Mouse (Mus musculus): ENCODE data around the gene Kat6b. TPM values are rescaled to one million over a fixed set of nuclear protein-coding genes. Genes with fewer than 3 reads are reported as not detected.
"Not testable (repeated sequence)": the region's sequence is repeated elsewhere in the genome, so short reads cannot be mapped to it uniquely, and the experiment has no call there.

Kat6b gene
- polyA plus RNA-seq, 1 experiment from 2014 or later: 33.7 TPM

GRCm38 (mm10) chr14:21474593-21475132 lies 6.6 kb upstream of the Kat6b start:
- ATAC-seq (ENCODE audit: low read depth); H3K4me1 ChIP-seq (ENCODE audit: control insufficient read depth, insufficient read depth, low read length); H3K27me3 ChIP-seq (ENCODE audit: control insufficient read depth, insufficient read depth, low read length); H3K27ac ChIP-seq (ENCODE audit: low read depth, low read length); H3K4me2 ChIP-seq (ENCODE audit: low read depth, low read length); H3K4me3 ChIP-seq (ENCODE audit: low read depth, low read length); H3K9ac ChIP-seq (replicated peaks; ENCODE audit: low read depth, low read length); H3K36me3 ChIP-seq (ENCODE audit: control insufficient read depth, insufficient read depth, low read length); H3K9me3 ChIP-seq (ENCODE audit: control insufficient read depth, low read length): not testable (repeated sequence)
- 91% methylated on average over 4 of the region's 4 CpGs for WGBS

- no peaks in the 10 kb centered on the region for H3K27me3 ChIP-seq (ENCODE audit: control insufficient read depth, insufficient read depth, low read length)
- 88% methylated on average over 2 of the region's 2 CpGs for WGBS
- H3K9ac ChIP-seq (replicated peaks; ENCODE audit: low read depth, low read length): no peak overlapping the region
- no peaks in the 10 kb centered on the region for H3K9me3 ChIP-seq (ENCODE audit: control insufficient read depth, low read length)
- H3K4me2 ChIP-seq (ENCODE audit: low read depth, low read length): no peak overlapping the region
- H3K27ac ChIP-seq (ENCODE audit: low read depth, low read length): no peak overlapping the region
- no peak overlapping the region for H3K4me3 ChIP-seq (ENCODE audit: low read depth, low read length)
- no peaks in the 10 kb centered on the region for H3K36me3 ChIP-seq (ENCODE audit: control insufficient read depth, insufficient read depth, low read length)
- no peak for ATAC-seq (ENCODE audit: low read depth)
- H3K4me1 ChIP-seq (ENCODE audit: control insufficient read depth, insufficient read depth, low read length): no peaks in the 10 kb centered on the region
Observed at GRCm38 (mm10) chr14:21477181-21477580, 4.1 kb upstream of the Kat6b start.

DNA sequence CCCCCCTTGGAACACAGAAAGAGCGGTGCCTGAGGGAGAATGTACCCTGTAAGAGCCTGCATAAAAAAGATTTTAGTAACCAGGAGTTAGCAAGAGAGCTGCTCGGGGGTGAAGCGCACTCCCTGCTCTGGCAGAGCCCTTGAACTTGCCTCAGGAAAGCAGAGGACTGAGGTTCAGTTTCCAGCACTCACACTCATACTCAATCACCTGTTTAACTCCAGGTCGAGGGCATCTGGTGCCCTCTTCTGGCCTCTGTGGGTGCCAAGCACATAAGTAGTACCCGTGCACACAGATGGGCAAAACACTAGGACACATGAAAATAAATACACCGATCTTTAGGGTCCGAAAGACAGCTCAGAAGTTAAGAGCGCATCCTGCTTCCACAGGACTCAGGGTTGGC lies 1.7 kb upstream of the Kat6b start:
- H3K36me3 ChIP-seq (ENCODE audit: control insufficient read depth, insufficient read depth, low read length): no peaks in the 10 kb centered on the region
- ATAC-seq (ENCODE audit: low read depth): no peak
- H3K27me3 ChIP-seq (ENCODE audit: control insufficient read depth, insufficient read depth, low read length): no peaks in the 10 kb centered on the region
- no peak overlapping the region for H3K27ac ChIP-seq (ENCODE audit: low read depth, low read length)
- H3K9me3 ChIP-seq (ENCODE audit: control insufficient read depth, low read length): no peaks in the 10 kb centered on the region
- H3K9ac ChIP-seq (replicated peaks; ENCODE audit: low read depth, low read length): no peak overlapping the region
- 98% methylated on average over 8 of the region's 8 CpGs for WGBS
- H3K4me1 ChIP-seq (ENCODE audit: control insufficient read depth, insufficient read depth, low read length): no peaks in the 10 kb centered on the region
- H3K4me2 ChIP-seq (ENCODE audit: low read depth, low read length): no peak overlapping the region
- no peak overlapping the region for H3K4me3 ChIP-seq (ENCODE audit: low read depth, low read length)

- Histone ChIP-seq H3K4me1 (ENCODE audit: control insufficient read depth, insufficient read depth, low read length) (no peaks in the 10 kb centered on the region), H3K4me2 (ENCODE audit: low read depth, low read length) (no peak overlapping the region), H3K9me3 (ENCODE audit: control insufficient read depth, low read length) (no peaks in the 10 kb centered on the region), H3K36me3 (ENCODE audit: control insufficient read depth, insufficient read depth, low read length) (no peaks in the 10 kb centered on the region), H3K9ac (replicated peaks; ENCODE audit: low read depth, low read length) (no peak overlapping the region), H3K27ac (ENCODE audit: low read depth, low read length) (no peak overlapping the region), H3K27me3 (ENCODE audit: control insufficient read depth, insufficient read depth, low read length) (no peaks in the 10 kb centered on the region), H3K4me3 (ENCODE audit: low read depth, low read length) (no peak overlapping the region)
- ATAC-seq (ENCODE audit: low read depth): no peak
- WGBS: 88% methylated on average over 5 of the region's 5 CpGs
Observed at GRCm38 (mm10) chr14:21480191-21480590, 1.0 kb upstream of the Kat6b start.

DNA sequence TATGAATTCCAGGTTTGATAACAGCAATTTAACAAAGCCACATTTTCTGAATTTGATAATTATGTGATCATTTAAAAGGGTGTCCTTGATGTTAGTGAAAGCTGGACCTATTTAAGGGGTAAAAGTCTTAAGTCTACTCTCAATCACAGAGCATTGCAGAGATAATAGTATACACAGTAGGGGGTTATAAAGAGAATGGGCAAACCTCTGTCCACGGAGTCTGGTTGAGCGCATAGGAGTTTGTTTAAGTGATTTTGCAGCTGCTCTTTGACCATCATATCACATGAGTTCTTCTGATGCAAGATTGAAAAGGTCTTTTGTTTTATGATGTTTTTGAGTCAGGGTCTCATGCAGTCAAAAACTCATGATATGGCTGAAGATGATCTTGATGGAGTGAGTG lies 3.0 kb downstream of the Kat6b start:
- no peaks in the 10 kb centered on the region for H3K36me3 ChIP-seq (ENCODE audit: control insufficient read depth, insufficient read depth, low read length)
- no peaks in the 10 kb centered on the region for H3K4me1 ChIP-seq (ENCODE audit: control insufficient read depth, insufficient read depth, low read length)
- H3K4me2 ChIP-seq (ENCODE audit: low read depth, low read length): no peak overlapping the region
- H3K4me3 ChIP-seq (ENCODE audit: low read depth, low read length): no peak overlapping the region
- no peak for ATAC-seq (ENCODE audit: low read depth)
- no peak overlapping the region for H3K27ac ChIP-seq (ENCODE audit: low read depth, low read length)
- H3K27me3 ChIP-seq (ENCODE audit: control insufficient read depth, insufficient read depth, low read length): no peaks in the 10 kb centered on the region
- H3K9me3 ChIP-seq (ENCODE audit: control insufficient read depth, low read length): no peaks in the 10 kb centered on the region
- no peak overlapping the region for H3K9ac ChIP-seq (replicated peaks; ENCODE audit: low read depth, low read length)
- 80% methylated on average over 2 of the region's 2 CpGs for WGBS

- no peak overlapping the region for H3K4me3 ChIP-seq (ENCODE audit: low read depth, low read length)
- H3K4me2 ChIP-seq (ENCODE audit: low read depth, low read length): no peak overlapping the region
- H3K4me1 ChIP-seq (ENCODE audit: control insufficient read depth, insufficient read depth, low read length): no peaks in the 10 kb centered on the region
- no peak overlapping the region for H3K27ac ChIP-seq (ENCODE audit: low read depth, low read length)
- H3K36me3 ChIP-seq (ENCODE audit: control insufficient read depth, insufficient read depth, low read length): no peaks in the 10 kb centered on the region
- no peaks in the 10 kb centered on the region for H3K27me3 ChIP-seq (ENCODE audit: control insufficient read depth, insufficient read depth, low read length)
- no peak overlapping the region for H3K9ac ChIP-seq (replicated peaks; ENCODE audit: low read depth, low read length)
- no peak for ATAC-seq (ENCODE audit: low read depth)
- no peaks in the 10 kb centered on the region for H3K9me3 ChIP-seq (ENCODE audit: control insufficient read depth, low read length)
- WGBS: 93% methylated on average over 10 of the region's 10 CpGs
Observed at GRCm38 (mm10) chr14:21484693-21485092, 3.5 kb downstream of the Kat6b start.

DNA sequence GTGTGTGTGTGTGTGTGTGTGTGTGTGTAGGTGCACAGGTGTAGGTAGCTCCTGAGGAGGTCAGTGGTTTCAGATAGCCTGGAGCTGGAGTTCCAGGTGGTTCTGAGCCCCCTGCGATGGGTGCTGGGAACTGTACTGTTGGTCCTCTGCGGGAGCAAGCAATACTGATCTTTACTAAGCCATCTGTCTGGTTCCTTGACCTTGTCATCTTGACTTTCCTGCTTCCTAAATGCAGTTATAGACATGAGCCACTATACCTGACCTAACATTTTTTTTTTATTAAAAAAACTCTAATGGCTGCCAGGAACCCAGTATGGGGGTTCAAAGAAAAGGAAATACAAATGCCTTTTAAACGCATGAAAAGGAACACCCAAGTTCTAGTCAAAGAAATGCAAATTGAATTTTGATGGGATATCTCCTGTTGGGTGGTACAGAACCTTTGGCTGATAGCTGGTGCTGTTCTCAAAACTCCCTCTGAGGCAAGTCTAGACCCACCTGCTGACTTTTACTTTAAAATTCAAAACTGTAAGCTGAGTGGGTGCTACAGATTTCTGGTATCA lies 4.8 kb downstream of the Kat6b start:
- no peak overlapping the region for H3K9ac ChIP-seq (replicated peaks; ENCODE audit: low read depth, low read length)

GRCm38 (mm10) chr14:21487135-21487534 lies 5.9 kb downstream of the Kat6b start:
- H3K4me2 ChIP-seq (ENCODE audit: low read depth, low read length); H3K36me3 ChIP-seq (ENCODE audit: control insufficient read depth, insufficient read depth, low read length); H3K4me1 ChIP-seq (ENCODE audit: control insufficient read depth, insufficient read depth, low read length); ATAC-seq (ENCODE audit: low read depth); H3K27ac ChIP-seq (ENCODE audit: low read depth, low read length); H3K27me3 ChIP-seq (ENCODE audit: control insufficient read depth, insufficient read depth, low read length); H3K4me3 ChIP-seq (ENCODE audit: low read depth, low read length); H3K9ac ChIP-seq (replicated peaks; ENCODE audit: low read depth, low read length); H3K9me3 ChIP-seq (ENCODE audit: control insufficient read depth, low read length): not testable (repeated sequence)
- 93% methylated on average over 2 of the region's 2 CpGs for WGBS

More for the DNA sequence above, 4.8 kb downstream of the Kat6b start:
- no peak for ATAC-seq (ENCODE audit: low read depth)
- H3K36me3 ChIP-seq (ENCODE audit: control insufficient read depth, insufficient read depth, low read length): no peaks in the 10 kb centered on the region
- H3K4me1 ChIP-seq (ENCODE audit: control insufficient read depth, insufficient read depth, low read length): no peaks in the 10 kb centered on the region
- WGBS: 93% methylated on average over 3 of the region's 3 CpGs
- H3K4me2 ChIP-seq (ENCODE audit: low read depth, low read length): no peak overlapping the region
- no peak overlapping the region for H3K27ac ChIP-seq (ENCODE audit: low read depth, low read length)
- H3K27me3 ChIP-seq (ENCODE audit: control insufficient read depth, insufficient read depth, low read length): no peaks in the 10 kb centered on the region
- H3K9me3 ChIP-seq (ENCODE audit: control insufficient read depth, low read length): no peaks in the 10 kb centered on the region
- H3K4me3 ChIP-seq (ENCODE audit: low read depth, low read length): no peak overlapping the region

DNA sequence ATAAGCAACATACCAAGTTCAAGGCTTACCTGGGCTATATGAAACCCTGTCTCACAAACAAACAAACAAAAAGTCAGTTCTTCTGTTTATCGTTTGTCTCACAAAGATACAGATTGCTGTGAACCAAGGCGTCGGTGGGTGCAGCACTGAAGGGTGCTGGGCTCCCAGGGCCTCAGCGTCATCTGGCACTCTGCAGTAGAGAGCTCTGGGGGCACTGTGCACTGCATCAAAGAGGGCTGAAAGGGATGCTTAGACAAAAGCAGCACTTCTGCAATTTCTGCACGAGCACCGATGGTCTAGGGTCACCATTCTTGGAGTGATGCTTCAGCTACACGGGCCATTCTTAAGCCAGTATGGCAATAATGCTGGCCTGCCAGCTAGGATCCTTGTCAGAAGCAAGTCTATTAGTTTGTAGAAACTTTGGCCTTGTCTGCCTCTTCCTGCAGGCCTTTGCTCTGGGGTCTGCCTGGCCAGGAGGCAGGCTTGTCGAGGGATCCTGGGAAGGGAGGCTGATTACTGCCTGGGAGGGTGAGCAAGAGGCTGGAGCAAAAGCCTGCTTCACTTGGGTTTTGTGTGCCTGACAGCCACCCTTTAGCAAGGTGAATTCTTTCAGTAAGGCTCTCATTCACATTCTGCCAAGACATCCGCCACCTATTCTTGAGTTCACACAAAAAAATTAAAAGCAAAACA lies 7.3 kb downstream of the Kat6b start:
- not testable (repeated sequence) for H3K27me3 ChIP-seq (ENCODE audit: control insufficient read depth, insufficient read depth, low read length); H3K9ac ChIP-seq (replicated peaks; ENCODE audit: low read depth, low read length); H3K36me3 ChIP-seq (ENCODE audit: control insufficient read depth, insufficient read depth, low read length); H3K4me2 ChIP-seq (ENCODE audit: low read depth, low read length); H3K4me1 ChIP-seq (ENCODE audit: control insufficient read depth, insufficient read depth, low read length); H3K27ac ChIP-seq (ENCODE audit: low read depth, low read length); ATAC-seq (ENCODE audit: low read depth); H3K4me3 ChIP-seq (ENCODE audit: low read depth, low read length); H3K9me3 ChIP-seq (ENCODE audit: control insufficient read depth, low read length)
- 62% methylated on average over 7 of the region's 9 CpGs for WGBS

Measured in neural tube, embryonic 14.5 days (tissue).